Mouse (Mus musculus) stomach, postnatal 0 days (tissue): ENCODE data around the gene Trim47. TPM values are rescaled to one million over a fixed set of nuclear protein-coding genes. Genes with fewer than 3 reads are reported as not detected.
A peak's percentile ranks its signal among the peaks of the same experiment; 100 is the strongest.
"Not testable (repeated sequence)": the region's sequence is repeated elsewhere in the genome, so short reads cannot be mapped to it uniquely, and the experiment has no call there.

Experiments used
- ATAC-seq: fragments of 200-750 bp; cut with Nextera tagmentation; 2 replicates; pipeline ENCODE4 v1.8.0; 2017; ENCODE audit not compliant: low FRiP score, low TSS enrichment
- DNase-seq: peaks from one replicate; pipeline ENCODE4 v3.0.0-alpha.2; 2016; ENCODE audit warnings: low spot score
- H3K27ac ChIP-seq: fragments of 300-500 bp; sonication (generic); replicated peaks from 2 replicates; pipeline ENCODE4 v1.5.1; 2014; ENCODE audit warnings: mild to moderate bottlenecking, control low read depth
- H3K27me3 ChIP-seq: fragments of 300-500 bp; sonication (generic); 2 replicates; pipeline ENCODE4 v1.6.1; 2014; ENCODE audit warnings: low read length; ENCODE audit not compliant: control insufficient read depth, insufficient read depth
- H3K36me3 ChIP-seq: fragments of 300-500 bp; sonication (generic); 2 replicates; pipeline ENCODE4 v1.6.1; 2014; ENCODE audit warnings: low read length, mixed read lengths; ENCODE audit not compliant: control insufficient read depth, insufficient read depth
- H3K4me1 ChIP-seq: fragments of 300-500 bp; sonication (generic); replicated peaks from 2 replicates; pipeline ENCODE4 v1.6.1; 2014; ENCODE audit warnings: antibody characterized with exemption; ENCODE audit not compliant: control insufficient read depth, insufficient read depth
- H3K4me2 ChIP-seq: fragments of 300-500 bp; sonication (generic); replicated peaks from 2 replicates; pipeline ENCODE4 v1.6.1; 2014; ENCODE audit warnings: low read depth, mild to moderate bottlenecking, control low read depth, moderate library complexity
- H3K4me3 ChIP-seq: fragments of 300-500 bp; sonication (generic); 2 replicates; pipeline ENCODE4 v1.5.1; 2014; ENCODE audit warnings: low read depth, low read length, control low read depth
- H3K9ac ChIP-seq: fragments of 300-500 bp; sonication (generic); 2 replicates; pipeline ENCODE4 v1.6.1; 2014; ENCODE audit warnings: mild to moderate bottlenecking, low read length, control low read depth, mixed read lengths
- H3K9me3 ChIP-seq: fragments of 300-500 bp; sonication (generic); 2 replicates; pipeline ENCODE4 v1.6.1; 2016; ENCODE audit warnings: low read length; ENCODE audit not compliant: control insufficient read depth
- CTCF ChIP-seq: IDR thresholded peaks from 2 replicates; pipeline ENCODE4 v1.5.1; 2016; ENCODE audit warnings: antibody characterized with exemption, low read depth, mild to moderate bottlenecking, moderate library complexity
- EP300 ChIP-seq: optimal IDR thresholded peaks from 2 replicates; pipeline ENCODE3; 2016; ENCODE audit warnings: antibody characterized with exemption
- WGBS: fragments of 180-500 bp; shearing (Covaris S2); extraction: QIAGEN DNeasy Blood & Tissue Kit; methylation state at CpG from one replicate; pipeline ENCODE4 v1.1.7; 2014; 5-methylcytosine and 5-hydroxymethylcytosine counted together
- polyA plus RNA-seq: library from polyadenylated mRNA; unstranded; fragments of >200 nt; fragmentation: Nextera tagmentation; extraction: Ambion mirVana; gene quantifications from 2 replicates; pipeline ENCODE4 v1.2.1, GENCODE M21; 2015

The Trim47 gene
- polyA plus RNA-seq, 1 experiment from 2014 or later: 34.6 TPM

GRCm38 (mm10) chr11:116092959-116093358 lies 34.1 kb downstream of the Trim47 start:
- H3K4me2 ChIP-seq, H3K27ac ChIP-seq, DNase-seq, H3K36me3 ChIP-seq, H3K4me3 ChIP-seq, ATAC-seq, H3K9ac ChIP-seq, H3K4me1 ChIP-seq, H3K9me3 ChIP-seq, H3K27me3 ChIP-seq: not testable (repeated sequence)
- TF ChIP-seq CTCF: 0 out of 2 replicates have a peak, but pooled peaks have one; percentile 21
- WGBS: 93% methylated on average over 6 of the region's 6 CpGs

- Histone ChIP-seq H3K4me1 (0 out of 2 replicates have a peak, but pooled peaks cover 2% of the 10 kb centered on the region), H3K9ac (no peak overlapping the region), H3K36me3 (no peaks in the 10 kb centered on the region), H3K9me3 (no peaks in the 10 kb centered on the region), H3K4me2 (no peak overlapping the region), H3K4me3 (no peak overlapping the region), H3K27ac (no peak overlapping the region), H3K27me3 (no peaks in the 10 kb centered on the region)
- DNase-seq: no peak
- TF ChIP-seq EP300 (no peak), CTCF (no peak)
- ATAC-seq: no peak
- 91% methylated on average over 6 of the region's 6 CpGs for WGBS
These were observed 35.4 kb downstream of the Trim47 start for GRCm38 (mm10) chr11:116091591-116091990.

- ATAC-seq (no peak), DNase-seq (no peak)
- 90% methylated on average over 6 of the region's 6 CpGs for WGBS
These were observed 37.5 kb downstream of the Trim47 start for GRCm38 (mm10) chr11:116089545-116089944.

GRCm38 (mm10) chr11:116088741-116089394 lies 38.1 kb downstream of the Trim47 start:
- no peak overlapping the region for H3K4me3 ChIP-seq
- DNase-seq (no peak), ATAC-seq (no peak)
- H3K36me3 ChIP-seq: no peaks in the 10 kb centered on the region
- no peaks in the 10 kb centered on the region for H3K9me3 ChIP-seq
- peaks cover 5% of the 10 kb centered on the region; the same call in 1 of the 2 replicates for H3K4me1 ChIP-seq
- WGBS: 66% methylated on average over 11 of the region's 11 CpGs
- TF ChIP-seq CTCF: peak; percentile 53
- TF ChIP-seq EP300: no peak
- no peak overlapping the region for H3K4me2 ChIP-seq
- 0 out of 2 replicates have a peak overlapping the region, but pooled peaks have one; percentile 6 for H3K27ac ChIP-seq
- no peak overlapping the region for H3K9ac ChIP-seq
- no peaks in the 10 kb centered on the region for H3K27me3 ChIP-seq

More at GRCm38 (mm10) chr11:116089545-116089944, 37.5 kb downstream of the Trim47 start:
- TF ChIP-seq EP300: no peak
- TF ChIP-seq CTCF: no peak
- Histone ChIP-seq H3K27ac (no peak overlapping the region), H3K36me3 (no peaks in the 10 kb centered on the region), H3K4me1 (peaks cover 5% of the 10 kb centered on the region; the same call in 1 of the 2 replicates), H3K9me3 (no peaks in the 10 kb centered on the region), H3K27me3 (no peaks in the 10 kb centered on the region), H3K9ac (no peak overlapping the region), H3K4me2 (no peak overlapping the region), H3K4me3 (no peak overlapping the region)

- ATAC-seq: no peak
- no peak for DNase-seq
- Histone ChIP-seq H3K4me2 (no peak overlapping the region), H3K9me3 (no peaks in the 10 kb centered on the region), H3K9ac (no peak overlapping the region), H3K4me1 (peaks cover 5% of the 10 kb centered on the region; the same call in 1 of the 2 replicates), H3K27me3 (no peaks in the 10 kb centered on the region), H3K27ac (no peak overlapping the region), H3K4me3 (no peak overlapping the region), H3K36me3 (0 out of 2 replicates have a peak, but pooled peaks cover 5% of the 10 kb centered on the region)
- 66% methylated on average over 8 of the region's 8 CpGs for WGBS
- TF ChIP-seq EP300 (no peak), CTCF (no peak)
These were observed 38.8 kb downstream of the Trim47 start for GRCm38 (mm10) chr11:116088188-116088587.
